23 mouse cellular contexts compared by ENCODE assay signal in genomic region chr19:45114772-45115171, GRCm38 (mm10). TPM values are rescaled to one million over a fixed set of nuclear protein-coding genes. Genes with fewer than 3 reads are reported as not detected.
"Had no signal": no experiment of that assay in that cellular context is flagged by ENCODE, and none has a peak within 500 bp of the region (broad histone marks: within the 10 kb centered on the region; RNA-seq: fewer than 3 reads in every experiment).

No protein-coding gene starts in this region.

- H3K4me2 ChIP-seq: limb, embryonic 13.5 days; liver, embryonic 15.5 days; lung, embryonic 15.5 days had no signal

- ATAC-seq: intestine, embryonic 15.5 days had no signal

- H3K36me3 ChIP-seq: intestine, embryonic 15.5 days; kidney, embryonic 15.5 days; limb, embryonic 13.5 days; liver, embryonic 12.5 days; liver, embryonic 15.5 days; lung, embryonic 15.5 days; midbrain, embryonic 12.5 days had no signal

- H3K27ac ChIP-seq: intestine, embryonic 15.5 days; kidney, embryonic 15.5 days; limb, embryonic 13.5 days; lung, embryonic 15.5 days; midbrain, embryonic 12.5 days had no signal

- DNase-seq: kidney, adult 11 months; kidney, adult 8-10 months; kidney, postnatal 10 days; kidney, postnatal 36 days; left cerebral cortex, postnatal 4 days; liver; lung, adult 18-20 months; lung, postnatal 10 days; lung, postnatal 36 days; thymus, adult 18-20 months; thymus, postnatal 36 days had no signal

- H3K9ac ChIP-seq: intestine, embryonic 15.5 days; kidney, embryonic 15.5 days; limb, embryonic 13.5 days; liver, embryonic 12.5 days; liver, embryonic 15.5 days; lung, embryonic 15.5 days had no signal

- H3K9me3 ChIP-seq: intestine, embryonic 15.5 days; kidney, embryonic 15.5 days; limb, embryonic 13.5 days; liver, embryonic 12.5 days; liver, embryonic 15.5 days; lung, embryonic 15.5 days; midbrain, embryonic 12.5 days had no signal

- H3K4me3 ChIP-seq: intestine, embryonic 15.5 days; kidney, embryonic 15.5 days; limb, embryonic 13.5 days; liver, embryonic 12.5 days; liver, embryonic 15.5 days; lung, embryonic 15.5 days; megakaryocyte, embryonic 14.5 days; midbrain, embryonic 12.5 days had no signal

RNA-seq across cellular contexts. Expression of gene Tlx1, which starts 35.7 kb away (rescaled TPM):
- polyA plus RNA-seq: kidney, embryonic 15.5 days; liver, embryonic 12.5 days; liver, embryonic 15.5 days; lung, embryonic 15.5 days; midbrain, postnatal 0 days; neural tube, embryonic 14.5 days; small intestine, adult 2 months; urinary bladder, adult 2 months had no signal
